Comparison of ENCODE assay signal across 15 mouse cellular contexts in the genomic region with DNA sequence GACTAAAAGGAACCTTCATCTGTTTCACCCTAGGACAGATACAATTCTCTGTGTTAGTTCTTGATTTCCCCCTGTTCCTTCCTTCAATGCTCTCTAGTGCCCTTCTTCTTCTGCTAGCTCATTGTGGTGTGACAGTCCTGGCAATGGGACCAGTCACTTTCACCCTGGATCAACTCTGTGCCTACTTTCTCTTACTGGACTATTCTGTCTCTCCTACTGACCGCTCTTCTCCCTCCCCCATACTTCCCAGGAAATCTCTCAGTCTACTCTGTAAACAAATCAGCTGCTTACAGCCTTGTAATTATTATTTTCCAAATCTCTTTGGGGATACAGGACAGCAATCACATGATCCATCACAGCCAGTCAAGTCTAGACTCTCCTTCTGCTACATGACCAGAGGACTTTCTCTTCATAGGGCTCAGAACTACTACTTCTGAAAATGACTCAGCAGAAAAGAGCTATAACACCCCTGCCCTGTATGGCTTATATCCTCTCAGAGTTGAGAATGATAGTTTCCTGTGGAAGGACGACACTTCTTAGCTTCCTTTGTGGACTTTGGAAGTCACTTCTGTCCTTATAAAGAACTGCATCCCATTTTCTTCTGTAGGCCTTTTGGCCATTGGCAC.
"Had no signal": no experiment of that assay in that cellular context is flagged by ENCODE, and none has a peak within 500 bp of the region (broad histone marks: within the 10 kb centered on the region; RNA-seq: fewer than 3 reads in every experiment).

No protein-coding gene starts in this region.

- H3K4me3 ChIP-seq: limb, embryonic 12.5 days; midbrain, embryonic 12.5 days; neural tube, embryonic 13.5 days; stomach, embryonic 15.5 days had no signal

- H3K4me1 ChIP-seq: limb, embryonic 12.5 days; midbrain, embryonic 12.5 days; neural tube, embryonic 13.5 days; stomach, embryonic 15.5 days had no signal

- H3K9ac ChIP-seq: limb, embryonic 12.5 days; midbrain, embryonic 12.5 days; neural tube, embryonic 13.5 days; stomach, embryonic 15.5 days had no signal

- H3K27me3 ChIP-seq: limb, embryonic 12.5 days; midbrain, embryonic 12.5 days; neural tube, embryonic 13.5 days; stomach, embryonic 15.5 days had no signal

- H3K9me3 ChIP-seq: limb, embryonic 12.5 days; midbrain, embryonic 12.5 days; neural tube, embryonic 13.5 days; stomach, embryonic 15.5 days had no signal

- H3K27ac ChIP-seq: kidney, postnatal 0 days; limb, embryonic 12.5 days; midbrain, embryonic 12.5 days; neural tube, embryonic 13.5 days; stomach, embryonic 15.5 days had no signal

- H3K36me3 ChIP-seq: limb, embryonic 12.5 days; midbrain, embryonic 12.5 days; neural tube, embryonic 13.5 days; stomach, embryonic 15.5 days had no signal

- ATAC-seq: midbrain, embryonic 16.5 days had no signal

- H3K4me2 ChIP-seq: limb, embryonic 12.5 days; midbrain, embryonic 12.5 days; neural tube, embryonic 13.5 days; stomach, embryonic 15.5 days had no signal

- DNase-seq: kidney, adult 11 months; kidney, adult 9 months; kidney, postnatal 36 days; layer of hippocampus, adult 9-11 months; layer of hippocampus, postnatal 36 days; lung, adult 18-20 months; right cerebral cortex, postnatal 14 days; thymus, adult 2 months; thymus, postnatal 25 days had no signal
